Mouse (Mus musculus) layer of hippocampus, postnatal 36 days (tissue): ENCODE data around the gene Reck. TPM values are rescaled to one million over a fixed set of nuclear protein-coding genes. Genes with fewer than 3 reads are reported as not detected.
A peak's percentile ranks its signal among the peaks of the same experiment; 100 is the strongest.

ENCODE experiments used
- DNase-seq, 2 experiments: peaks; one replicate each; pipeline ENCODE4 v3.0.0; 2022
- total RNA-seq, 2 experiments: library from RNA; stranded (reverse); gene quantifications; 2 replicates each; pipeline ENCODE4 v1.2.3; 2021

The Reck gene
- total RNA-seq, 2 experiments from 2014 or later = 5.8 to 7.5 TPM

- peak in 1 of 2 experiments; percentile 7 for DNase-seq
These were observed 31.1 kb downstream of the Reck start for GRCm38 (mm10) chr4:43906443-43906842.

- DNase-seq = no peak
These were observed 42.9 kb downstream of the Reck start for GRCm38 (mm10) chr4:43918221-43918620.

GRCm38 (mm10) chr4:43920602-43921001, 45.3 kb downstream of the Reck start:
- no peak for DNase-seq

GRCm38 (mm10) chr4:43925125-43925524, 49.8 kb downstream of the Reck start:
- no peak for DNase-seq

- peak; percentile 70 to 77 for DNase-seq
These were observed 50.4 kb downstream of the Reck start for GRCm38 (mm10) chr4:43925779-43926178.

GRCm38 (mm10) chr4:43927826-43928225, 52.5 kb downstream of the Reck start:
- DNase-seq = no peak

GRCm38 (mm10) chr4:43931877-43932276, 56.5 kb downstream of the Reck start:
- DNase-seq = no peak

GRCm38 (mm10) chr4:43936186-43936585, 60.9 kb downstream of the Reck start:
- no peak for DNase-seq

- no peak for DNase-seq
These were observed 61.7 kb downstream of the Reck start for GRCm38 (mm10) chr4:43936749-43937674.

GRCm38 (mm10) chr4:43941315-43941714, 66.0 kb downstream of the Reck start:
- no peak for DNase-seq

- DNase-seq = no peak
These were observed 67.1 kb downstream of the Reck start for GRCm38 (mm10) chr4:43942421-43942820.

GRCm38 (mm10) chr4:43947571-43947970, 72.2 kb downstream of the Reck start:
- DNase-seq = no peak

- peak; percentile 56 to 70 for DNase-seq
These were observed 82.0 kb downstream of the Reck start, which contains the start of gene Glipr2 for GRCm38 (mm10) chr4:43957292-43957845. Gene Glipr2, plus strand, starts transcription at chr4:43957401.

- peak in 1 of 2 experiments; percentile 6 for DNase-seq
These were observed 82.6 kb downstream of the Reck start for GRCm38 (mm10) chr4:43957846-43958461.

- DNase-seq = no peak
These were observed 84.3 kb downstream of the Reck start for GRCm38 (mm10) chr4:43959523-43960179.

GRCm38 (mm10) chr4:43960207-43960606, 84.9 kb downstream of the Reck start:
- DNase-seq = no peak

GRCm38 (mm10) chr4:43964326-43964833, 89.0 kb downstream of the Reck start:
- no peak for DNase-seq

- no peak for DNase-seq
These were observed 89.8 kb downstream of the Reck start for GRCm38 (mm10) chr4:43964951-43965684.

GRCm38 (mm10) chr4:43965856-43966535, 90.7 kb downstream of the Reck start:
- no peak for DNase-seq

- peak in 1 of 2 experiments; percentile 13 for DNase-seq
These were observed 93.3 kb downstream of the Reck start for GRCm38 (mm10) chr4:43968650-43969049.

- DNase-seq = no peak
These were observed 94.0 kb downstream of the Reck start for GRCm38 (mm10) chr4:43969373-43969772.
